15 mouse cellular contexts compared by ENCODE assay signal in the genomic region with DNA sequence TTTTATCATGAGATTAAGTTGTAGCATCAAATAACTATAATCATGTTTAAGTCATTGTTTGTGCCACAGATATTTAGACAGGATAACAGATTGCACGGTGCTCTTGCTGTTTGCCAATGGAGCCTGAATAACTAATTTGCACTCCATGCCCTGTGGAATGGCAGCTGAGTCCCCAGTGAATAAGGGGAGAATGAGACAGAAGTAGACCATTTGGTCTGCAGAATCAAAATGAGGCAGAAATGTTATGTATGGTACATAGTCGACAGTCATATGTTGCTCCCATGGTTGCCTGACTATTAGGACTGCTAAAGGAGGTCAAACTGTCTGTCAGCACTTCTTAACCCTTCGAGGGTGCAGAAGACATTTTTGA.
A peak's percentile ranks its signal among the peaks of the same experiment; 100 is the strongest.
DNase-seq lines count a peak whose midpoint lies in the region; ATAC-seq and TF ChIP-seq lines count a peak whose summit lies in the region.
"Had no signal": no experiment of that assay in that cellular context is flagged by ENCODE, and none has a peak within 500 bp of the region (broad histone marks: within the 10 kb centered on the region; RNA-seq: fewer than 3 reads in every experiment).

No protein-coding gene starts in this region.

- no peak for DNase-seq in neural tube, embryonic 11.5 days (ENCODE audit: low spot score)
- no peak for DNase-seq in neural tube, embryonic 10.5 days (ENCODE audit: extremely low spot score, low spot score)
- no peak for DNase-seq in hindbrain, embryonic 10.5 days (ENCODE audit: low spot score)
- DNase-seq in ovary, postnatal 10 days (ENCODE audit: low spot score): no peak
- DNase-seq: adrenal gland, postnatal 14 days; kidney, postnatal 10 days; liver, embryonic 13.5 days; lung, postnatal 10 days had no signal

- peak; percentile 64; the same call in 1 of the 2 replicates for ATAC-seq in neural tube, embryonic 11.5 days (ENCODE audit: insufficient read depth, low FRiP score, low TSS enrichment)
- ATAC-seq in midbrain, embryonic 12.5 days (ENCODE audit: low FRiP score, low read depth): peak; percentile 63; the same call in 1 of the 2 replicates
- ATAC-seq in erythroblast, adult 5-6 weeks (replicated peaks; ENCODE audit: low FRiP score, poor library complexity, severe bottlenecking): no peak
- ATAC-seq in megakaryocyte, adult 5-6 weeks (ENCODE audit: poor library complexity, severe bottlenecking): no peak
- ATAC-seq: intestine, embryonic 16.5 days had no signal

- H3K9ac ChIP-seq in neural tube, embryonic 11.5 days (ENCODE audit: low read length): no peak overlapping the region
- H3K9ac ChIP-seq in midbrain, embryonic 12.5 days (replicated peaks): no peak overlapping the region
- H3K9ac ChIP-seq: liver, embryonic 13.5 days had no signal

- 28% methylated on average over 3 of the region's 3 CpGs for WGBS in neural tube, embryonic 11.5 days
- 27% methylated on average over 3 of the region's 3 CpGs for WGBS in hindbrain, embryonic 10.5 days
- WGBS in midbrain, embryonic 12.5 days: 22% methylated on average over 3 of the region's 3 CpGs
- 21% methylated on average over 3 of the region's 3 CpGs for WGBS in olfactory bulb, adult 2 months

- H3K4me2 ChIP-seq in neural tube, embryonic 11.5 days (ENCODE audit: low read depth): no peak overlapping the region
- peak overlapping the region; percentile 6; the same call in 1 of the 2 replicates for H3K4me2 ChIP-seq in midbrain, embryonic 12.5 days (replicated peaks)
- H3K4me2 ChIP-seq: liver, embryonic 13.5 days had no signal

- H3K27ac ChIP-seq in neural tube, embryonic 11.5 days (ENCODE audit: low read depth, low read length): no peak overlapping the region
- H3K27ac ChIP-seq in hindbrain, embryonic 10.5 days: peak overlapping the region; percentile 76
- peak overlapping the region; percentile 74 for H3K27ac ChIP-seq in midbrain, embryonic 12.5 days (replicated peaks)
- peak overlapping the region; percentile 80; the same call in 1 of the 2 replicates for H3K27ac ChIP-seq in olfactory bulb, adult 2 months (ENCODE audit: insufficient read depth, low read depth, low read length)
- H3K27ac ChIP-seq: limb, embryonic 10.5 days; liver, embryonic 13.5 days had no signal

- no peak overlapping the region for H3K4me3 ChIP-seq in neural tube, embryonic 11.5 days (ENCODE audit: low read depth, low read length)
- H3K4me3 ChIP-seq in hindbrain, embryonic 10.5 days: no peak overlapping the region
- no peak overlapping the region for H3K4me3 ChIP-seq in midbrain, embryonic 12.5 days
- no peak overlapping the region for H3K4me3 ChIP-seq in olfactory bulb, adult 2 months (ENCODE audit: insufficient read depth, low read depth, low read length)
- H3K4me3 ChIP-seq: limb, embryonic 10.5 days; liver, embryonic 13.5 days had no signal

- no peaks in the 10 kb centered on the region for H3K27me3 ChIP-seq in neural tube, embryonic 11.5 days (ENCODE audit: control insufficient read depth, insufficient read depth, low read length)
- no peaks in the 10 kb centered on the region for H3K27me3 ChIP-seq in hindbrain, embryonic 10.5 days (ENCODE audit: insufficient read depth, poor library complexity, severe bottlenecking)
- no peaks in the 10 kb centered on the region for H3K27me3 ChIP-seq in midbrain, embryonic 12.5 days
- H3K27me3 ChIP-seq: liver, embryonic 13.5 days had no signal

- no peak for TF ChIP-seq CTCF in olfactory bulb, adult 2 months (IDR thresholded peaks at IDR 0.05; ENCODE audit: insufficient read depth, low read depth, low read length)

- H3K4me1 ChIP-seq in neural tube, embryonic 11.5 days (ENCODE audit: control insufficient read depth, insufficient read depth, low read length): peaks cover 6% of the 10 kb centered on the region
- H3K4me1 ChIP-seq in hindbrain, embryonic 10.5 days (replicated peaks): peaks cover 25% of the 10 kb centered on the region
- peaks cover 14% of the 10 kb centered on the region for H3K4me1 ChIP-seq in midbrain, embryonic 12.5 days
- H3K4me1 ChIP-seq in olfactory bulb, adult 2 months (ENCODE audit: control insufficient read depth, insufficient read depth, low read length): no peaks in the 10 kb centered on the region
- H3K4me1 ChIP-seq: liver, embryonic 13.5 days had no signal

- no peak for TF ChIP-seq POLR2A in olfactory bulb, adult 2 months (IDR thresholded peaks at IDR 0.05; ENCODE audit: insufficient read depth, low read depth, low read length)

- H3K9me3 ChIP-seq in neural tube, embryonic 11.5 days (ENCODE audit: control insufficient read depth, low read length): no peaks in the 10 kb centered on the region
- H3K9me3 ChIP-seq in hindbrain, embryonic 10.5 days: no peaks in the 10 kb centered on the region
- H3K9me3 ChIP-seq in midbrain, embryonic 12.5 days: no peaks in the 10 kb centered on the region
- H3K9me3 ChIP-seq: limb, embryonic 10.5 days; liver, embryonic 13.5 days had no signal

- H3K36me3 ChIP-seq in neural tube, embryonic 11.5 days (ENCODE audit: control insufficient read depth, insufficient read depth, low read length): no peaks in the 10 kb centered on the region
- no peaks in the 10 kb centered on the region for H3K36me3 ChIP-seq in hindbrain, embryonic 10.5 days
- H3K36me3 ChIP-seq in midbrain, embryonic 12.5 days: no peaks in the 10 kb centered on the region
- H3K36me3 ChIP-seq: G1E; limb, embryonic 10.5 days; liver, embryonic 13.5 days had no signal

Comparison
In these comparisons a context has a peak if more than half of its experiments do, and no peak if none do; other contexts are left out.
1. ATAC-seq: peak in neural tube, embryonic 11.5 days (single experiment) and midbrain, embryonic 12.5 days (single experiment); none in erythroblast, adult 5-6 weeks (single experiment) and megakaryocyte, adult 5-6 weeks (single experiment).